Mouse (Mus musculus) liver, embryonic 11.5 days (tissue): Measurements from ENCODE around the gene Tmco4. TPM values are rescaled to one million over a fixed set of nuclear protein-coding genes. Genes with fewer than 3 reads are reported as not detected.

Experiments
- ATAC-seq: fragments of 200-750 bp; cut with Nextera tagmentation; replicated peaks from 2 replicates; pipeline ENCODE4 v1.8.0; 2017; ENCODE audit warnings: moderate number of reproducible peaks, mild to moderate bottlenecking, moderate TSS enrichment, moderate library complexity; ENCODE audit not compliant: low FRiP score
- DNase-seq: peaks from one replicate; pipeline ENCODE4 v3.0.0-alpha.2; 2017; ENCODE audit warnings: low spot score
- H3K27ac ChIP-seq: fragments of 300-500 bp; sonication (generic); 2 replicates; pipeline ENCODE4 v1.5.1; 2014; ENCODE audit warnings: mild to moderate bottlenecking, low read depth, low read length, control low read depth
- H3K27me3 ChIP-seq: fragments of 300-500 bp; sonication (generic); replicated peaks from 2 replicates; pipeline ENCODE4 v1.6.1; 2014; ENCODE audit warnings: low read length, mixed read lengths; ENCODE audit not compliant: control insufficient read depth, insufficient read depth
- H3K36me3 ChIP-seq: fragments of 300-500 bp; sonication (generic); 2 replicates; pipeline ENCODE4 v1.6.1; 2014; ENCODE audit warnings: mild to moderate bottlenecking, low read length, moderate library complexity, mixed read lengths; ENCODE audit not compliant: control insufficient read depth, insufficient read depth
- H3K4me1 ChIP-seq: fragments of 300-500 bp; sonication (generic); replicated peaks from 2 replicates; pipeline ENCODE4 v1.6.1; 2014; ENCODE audit warnings: low read length, mixed read lengths; ENCODE audit not compliant: control insufficient read depth, insufficient read depth
- H3K4me2 ChIP-seq: fragments of 300-500 bp; sonication (generic); 2 replicates; pipeline ENCODE4 v1.6.1; 2014; ENCODE audit warnings: mild to moderate bottlenecking, control low read depth, moderate library complexity
- H3K4me3 ChIP-seq: fragments of 300-500 bp; sonication (generic); 2 replicates; pipeline ENCODE4 v1.5.1; 2014; ENCODE audit warnings: low read depth, low read length, control low read depth
- H3K9ac ChIP-seq: fragments of 300-500 bp; sonication (generic); 2 replicates; pipeline ENCODE4 v1.6.1; 2014; ENCODE audit warnings: low read depth, low read length, control low read depth
- H3K9me3 ChIP-seq: fragments of 300-500 bp; sonication (generic); 2 replicates; pipeline ENCODE4 v1.6.1; 2016; ENCODE audit warnings: low read length, inconsistent platforms, mixed read lengths; ENCODE audit not compliant: control insufficient read depth
- WGBS: fragments of 180-500 bp; shearing (Covaris S2); extraction: QIAGEN DNeasy Blood & Tissue Kit; methylation state at CpG from one replicate; pipeline ENCODE4 v1.1.7; 2014; 5-methylcytosine and 5-hydroxymethylcytosine counted together
- polyA plus RNA-seq: library from polyadenylated mRNA; unstranded; fragments of >200 nt; fragmentation: Nextera tagmentation; extraction: Ambion mirVana; gene quantifications from 2 replicates; pipeline ENCODE4 v1.2.1, GENCODE M21; 2014

The Tmco4 gene
- polyA plus RNA-seq, 1 experiment from 2014 or later, result 1.5 TPM

DNA sequence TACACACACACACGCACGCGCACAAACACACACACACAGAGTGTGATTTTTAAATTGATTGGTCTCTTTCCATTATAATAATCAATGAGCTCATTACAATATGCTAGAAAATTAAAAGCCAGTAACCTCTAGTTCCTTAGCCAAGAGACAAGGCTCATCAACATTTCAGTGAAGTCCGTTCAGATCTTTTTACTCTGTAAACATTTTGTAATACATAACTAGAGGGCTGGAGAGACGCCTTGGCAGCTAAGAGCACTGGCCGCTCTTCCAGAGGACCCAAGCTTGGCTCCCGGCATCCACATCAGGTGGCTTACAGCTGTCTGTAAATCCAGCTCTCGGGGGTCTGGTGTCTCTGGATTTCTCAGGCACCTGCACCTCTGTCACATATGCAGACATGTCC is 7.3 kb downstream of the Tmco4 start:
- Histone ChIP-seq H3K4me2 (no peak overlapping the region), H3K27ac (no peak overlapping the region), H3K36me3 (no peaks in the 10 kb centered on the region), H3K4me1 (no peaks in the 10 kb centered on the region), H3K4me3 (no peak overlapping the region), H3K9ac (no peak overlapping the region), H3K9me3 (no peaks in the 10 kb centered on the region), H3K27me3 (no peaks in the 10 kb centered on the region)
- ATAC-seq (no peak), DNase-seq (no peak)
- WGBS, result 89% methylated on average over 8 of the region's 8 CpGs

DNA sequence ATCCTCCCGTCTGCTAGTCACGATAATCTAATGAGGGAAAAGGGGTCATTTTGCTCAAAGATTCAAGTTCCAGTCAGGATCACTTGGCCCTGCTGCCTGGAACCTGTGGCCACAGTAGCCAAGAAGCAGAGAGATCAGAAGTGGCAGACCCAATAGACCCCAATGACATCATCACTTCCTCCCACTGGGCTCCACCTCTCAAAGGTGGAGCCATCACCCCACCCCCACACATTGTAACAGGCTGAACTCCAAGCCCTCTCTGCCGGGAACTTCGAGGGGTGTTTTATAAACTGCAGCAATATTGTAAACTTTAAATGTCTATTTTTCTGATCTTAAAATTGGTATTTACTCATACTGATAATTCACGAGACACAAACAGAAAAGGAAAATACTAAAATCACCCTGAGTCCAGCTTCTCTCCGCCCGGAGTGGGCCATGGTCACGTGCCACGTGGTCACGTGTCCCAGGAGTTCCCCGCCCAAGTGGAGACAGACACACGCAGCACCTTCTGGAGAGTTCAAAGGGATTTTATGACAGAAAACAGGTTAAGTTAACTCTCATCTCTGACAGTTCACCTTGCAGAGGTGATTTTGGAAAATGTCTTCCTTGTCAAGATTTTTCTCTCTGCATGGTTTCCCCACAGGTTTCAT is 8.2 kb downstream of the Tmco4 start:
- Histone ChIP-seq H3K4me2 (peak overlapping the region; percentile 43), H3K4me3 (no peak overlapping the region), H3K27me3 (no peaks in the 10 kb centered on the region), H3K9me3 (no peaks in the 10 kb centered on the region), H3K4me1 (no peaks in the 10 kb centered on the region), H3K36me3 (no peaks in the 10 kb centered on the region), H3K9ac (no peak overlapping the region), H3K27ac (no peak overlapping the region)
- ATAC-seq, result peak; percentile 62; the same call in 1 of the 2 replicates
- no peak for DNase-seq
- WGBS, result 20% methylated on average over 12 of the region's 12 CpGs

DNA sequence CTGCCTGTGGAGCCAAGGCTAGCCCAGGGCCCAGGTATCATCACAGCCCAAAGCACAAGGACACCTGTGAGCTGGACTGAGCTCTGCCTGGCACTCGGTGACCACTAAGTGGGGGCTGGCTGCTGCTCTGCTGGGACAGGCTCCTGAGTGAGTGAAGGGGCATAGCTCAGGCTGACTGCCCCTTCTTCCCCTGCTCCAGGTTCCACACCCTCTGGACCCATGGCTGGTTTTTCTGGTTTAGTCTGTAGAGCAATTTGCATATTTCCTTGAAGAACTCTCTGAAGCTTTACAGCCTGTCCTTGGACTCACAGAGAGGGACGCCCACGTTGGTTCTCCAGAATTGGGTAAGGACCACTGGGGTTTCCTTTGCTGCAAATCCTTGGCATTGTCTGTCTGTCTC is 10.7 kb downstream of the Tmco4 start:
- Histone ChIP-seq H3K27me3 (no peaks in the 10 kb centered on the region), H3K9ac (no peak overlapping the region), H3K9me3 (no peaks in the 10 kb centered on the region), H3K36me3 (no peaks in the 10 kb centered on the region), H3K4me1 (no peaks in the 10 kb centered on the region), H3K4me2 (no peak overlapping the region), H3K4me3 (no peak overlapping the region), H3K27ac (no peak overlapping the region)
- DNase-seq, result no peak
- 66% methylated on average over 3 of the region's 3 CpGs for WGBS
- no peak for ATAC-seq

DNA sequence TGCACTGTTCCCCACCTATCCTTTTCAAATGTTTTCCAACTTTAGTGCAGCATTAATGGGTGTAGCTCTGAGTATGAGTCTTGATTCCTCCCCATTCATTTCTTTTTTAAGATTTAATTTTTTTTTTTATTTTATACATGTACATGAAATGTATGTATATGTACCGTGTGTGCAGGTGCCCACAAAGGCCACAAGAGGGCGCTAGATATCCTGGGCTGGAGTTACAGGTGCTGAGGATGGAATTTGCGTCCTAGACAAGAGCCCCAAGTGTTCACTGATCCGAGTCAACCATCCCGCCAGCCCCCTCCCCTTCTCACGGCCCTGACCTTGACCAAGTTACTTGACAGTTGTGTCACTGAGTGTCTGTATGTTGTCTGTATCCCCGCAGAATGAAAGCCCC is 12.1 kb downstream of the Tmco4 start:
- no peak overlapping the region for H3K4me3 ChIP-seq
- WGBS, result 70% methylated on average over 7 of the region's 7 CpGs
- H3K4me2 ChIP-seq, result no peak overlapping the region
- H3K27ac ChIP-seq, result no peak overlapping the region
- ATAC-seq, result no peak
- no peaks in the 10 kb centered on the region for H3K9me3 ChIP-seq
- H3K9ac ChIP-seq, result no peak overlapping the region
- no peak for DNase-seq
- no peaks in the 10 kb centered on the region for H3K27me3 ChIP-seq
- H3K36me3 ChIP-seq, result no peaks in the 10 kb centered on the region
- no peaks in the 10 kb centered on the region for H3K4me1 ChIP-seq

DNA sequence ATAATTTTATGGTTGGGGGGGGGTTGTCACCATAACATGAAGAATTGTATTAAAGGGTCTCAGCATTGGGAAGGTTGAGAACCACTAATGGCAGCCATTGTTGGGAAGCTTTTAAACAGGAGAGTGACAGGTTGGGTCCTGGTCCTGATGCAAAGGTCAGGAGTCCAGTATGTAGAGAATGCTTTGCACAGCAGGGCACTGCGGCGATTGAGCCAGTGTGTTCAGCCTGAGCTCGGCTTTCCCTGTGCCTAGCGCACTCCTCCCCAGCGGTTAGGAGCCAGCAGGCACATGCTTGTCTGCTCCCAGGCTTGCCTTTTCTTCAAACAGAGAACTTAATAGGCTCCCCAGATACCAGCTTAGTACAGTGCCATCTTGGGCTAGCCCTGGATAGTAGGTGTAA is 13.6 kb downstream of the Tmco4 start:
- 69% methylated on average over 5 of the region's 5 CpGs for WGBS
- Histone ChIP-seq H3K9ac (no peak overlapping the region), H3K9me3 (no peaks in the 10 kb centered on the region)

DNA sequence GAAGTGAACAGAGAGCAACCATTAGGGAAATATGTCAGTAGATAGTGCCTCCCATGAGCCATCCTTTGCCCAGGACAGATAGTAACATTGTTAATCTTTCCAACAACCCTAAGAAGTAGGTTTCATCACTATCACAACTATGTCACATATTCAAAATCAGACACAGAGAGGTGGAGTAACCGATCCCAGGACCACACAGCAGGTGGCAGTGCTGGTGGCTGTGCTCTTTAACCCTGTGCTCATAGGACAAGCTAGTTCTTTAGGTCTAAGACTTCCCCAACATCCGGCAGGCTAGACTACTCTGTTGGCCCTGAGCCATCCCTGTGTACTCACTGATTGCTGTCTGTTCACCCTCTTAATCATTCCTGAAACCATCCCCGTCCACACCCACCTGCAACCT is 21.7 kb downstream of the Tmco4 start:
- no peak for ATAC-seq
- H3K36me3 ChIP-seq, result no peaks in the 10 kb centered on the region
- H3K27me3 ChIP-seq, result no peaks in the 10 kb centered on the region
- H3K9ac ChIP-seq, result no peak overlapping the region
- H3K9me3 ChIP-seq, result no peaks in the 10 kb centered on the region
- 74% methylated on average over 3 of the region's 3 CpGs for WGBS
- H3K4me3 ChIP-seq, result no peak overlapping the region
- no peaks in the 10 kb centered on the region for H3K4me1 ChIP-seq
- no peak overlapping the region for H3K4me2 ChIP-seq
- H3K27ac ChIP-seq, result no peak overlapping the region
- DNase-seq, result no peak

More for the DNA sequence above, 13.6 kb downstream of the Tmco4 start:
- Histone ChIP-seq H3K36me3 (no peaks in the 10 kb centered on the region), H3K4me1 (no peaks in the 10 kb centered on the region), H3K27me3 (no peaks in the 10 kb centered on the region), H3K4me3 (no peak overlapping the region), H3K27ac (no peak overlapping the region), H3K4me2 (no peak overlapping the region)
- no peak for DNase-seq
- no peak for ATAC-seq

DNA sequence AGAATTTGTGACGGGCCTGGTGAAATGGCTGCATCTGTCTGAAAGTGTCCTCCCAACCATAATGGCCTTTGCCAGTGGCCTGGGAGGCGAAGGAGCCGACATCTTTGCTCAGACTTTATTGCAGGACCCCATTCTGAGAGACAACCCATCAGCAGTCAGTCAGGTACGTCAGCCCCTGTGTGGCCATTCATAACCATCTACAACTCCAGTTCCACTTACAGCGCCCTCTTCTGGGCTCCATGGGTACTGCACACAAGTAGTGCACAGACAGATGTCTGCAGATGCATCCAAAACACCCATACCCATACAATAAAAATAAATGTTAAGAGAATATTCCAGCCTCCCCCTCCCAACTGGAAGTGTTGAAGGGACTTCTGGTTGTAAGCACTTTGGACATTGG is 23.7 kb downstream of the Tmco4 start:
- no peak for DNase-seq
- no peak for ATAC-seq
- WGBS, result 70% methylated on average over 5 of the region's 5 CpGs

DNA sequence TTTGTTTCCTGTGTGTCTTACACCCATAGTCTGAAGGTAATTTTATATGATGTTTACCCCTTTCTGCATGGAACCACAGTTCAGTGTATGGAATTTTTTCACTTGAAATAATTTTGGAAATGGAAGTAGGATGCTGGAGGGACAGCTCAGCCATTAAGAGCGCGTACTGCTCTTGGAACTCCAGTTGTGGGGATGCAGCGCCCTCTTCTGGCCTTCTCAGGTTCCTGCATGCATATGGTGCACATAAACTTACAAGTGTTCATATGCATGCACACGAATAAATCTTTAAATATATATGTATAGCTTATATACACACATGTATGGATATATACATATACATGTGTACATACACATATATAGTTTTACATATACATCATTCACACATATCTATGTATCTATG is 24.4 kb downstream of the Tmco4 start:
- Histone ChIP-seq H3K4me3 (no peak overlapping the region), H3K27ac (no peak overlapping the region), H3K4me2 (no peak overlapping the region), H3K9ac (no peak overlapping the region), H3K4me1 (no peaks in the 10 kb centered on the region), H3K27me3 (no peaks in the 10 kb centered on the region), H3K36me3 (no peaks in the 10 kb centered on the region), H3K9me3 (no peaks in the 10 kb centered on the region)
- ATAC-seq (no peak), DNase-seq (no peak)
- WGBS, result 76% methylated on average over 4 of the region's 4 CpGs

More for the DNA sequence above, 23.7 kb downstream of the Tmco4 start:
- Histone ChIP-seq H3K36me3 (no peaks in the 10 kb centered on the region), H3K9me3 (no peaks in the 10 kb centered on the region), H3K9ac (no peak overlapping the region), H3K27me3 (no peaks in the 10 kb centered on the region), H3K27ac (no peak overlapping the region), H3K4me2 (no peak overlapping the region), H3K4me3 (no peak overlapping the region), H3K4me1 (no peaks in the 10 kb centered on the region)

DNA sequence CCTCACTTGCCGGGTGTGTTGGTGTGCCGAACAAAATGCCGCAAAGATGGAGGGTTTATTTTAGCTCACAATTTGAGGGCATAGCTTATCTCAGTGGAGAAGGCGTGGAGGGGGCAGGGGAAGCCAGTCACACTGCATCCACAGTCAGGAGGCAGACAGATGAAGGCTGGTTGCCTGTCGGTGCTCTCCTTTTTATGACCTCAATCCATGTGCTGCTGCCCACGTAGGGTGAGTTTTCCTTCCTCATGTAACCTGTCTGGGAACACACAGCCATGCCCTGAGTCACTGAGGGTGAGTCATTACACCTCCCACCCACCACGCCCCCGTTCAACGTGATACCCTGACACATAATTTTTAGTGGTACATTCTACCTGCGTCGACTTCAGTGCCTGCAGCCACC is 25.9 kb downstream of the Tmco4 start:
- H3K4me1 ChIP-seq, result no peaks in the 10 kb centered on the region
- no peaks in the 10 kb centered on the region for H3K9me3 ChIP-seq
- DNase-seq, result no peak
- 83% methylated on average over 11 of the region's 11 CpGs for WGBS
- no peak overlapping the region for H3K4me2 ChIP-seq
- H3K4me3 ChIP-seq, result no peak overlapping the region
- no peak overlapping the region for H3K9ac ChIP-seq
- H3K27me3 ChIP-seq, result no peaks in the 10 kb centered on the region
- no peak overlapping the region for H3K27ac ChIP-seq
- no peak for ATAC-seq
- H3K36me3 ChIP-seq, result no peaks in the 10 kb centered on the region
